Mouse (Mus musculus) testis, adult 2 months (tissue): ENCODE data around the gene Ncapg2. TPM values are rescaled to one million over a fixed set of nuclear protein-coding genes. Genes with fewer than 3 reads are reported as not detected.

Experiments used
- H3K27ac ChIP-seq: fragments of 200-500 bp; 2 replicates; pipeline ENCODE4 v1.5.1; 2012; ENCODE audit warnings: low read depth, low read length; ENCODE audit not compliant: control insufficient read depth, insufficient read depth
- H3K27me3 ChIP-seq: fragments of 200-500 bp; 2 replicates; pipeline ENCODE4 v1.6.1; 2012; ENCODE audit warnings: mild to moderate bottlenecking, low read length, moderate library complexity; ENCODE audit not compliant: control insufficient read depth, insufficient read depth
- H3K36me3 ChIP-seq: fragments of 200-500 bp; 2 replicates; pipeline ENCODE4 v1.6.1; 2012; ENCODE audit warnings: mild to moderate bottlenecking, low read length; ENCODE audit not compliant: control insufficient read depth, insufficient read depth
- H3K4me1 ChIP-seq: fragments of 200-500 bp; 2 replicates; pipeline ENCODE4 v1.6.1; 2012; ENCODE audit warnings: low read length; ENCODE audit not compliant: control insufficient read depth, insufficient read depth
- H3K4me3 ChIP-seq: fragments of 200-500 bp; 2 replicates; pipeline ENCODE4 v1.5.1; 2012; ENCODE audit warnings: low read depth, mild to moderate bottlenecking, low read length, moderate library complexity, mixed read lengths; ENCODE audit not compliant: control insufficient read depth
- CTCF ChIP-seq: fragments of 200-500 bp; IDR thresholded peaks from 2 replicates; pipeline ENCODE4 v1.5.1; 2012; ENCODE audit warnings: low read depth, mild to moderate bottlenecking, inconsistent platforms, low read length, moderate library complexity; ENCODE audit not compliant: control insufficient read depth, insufficient read depth, insufficient replicate concordance
- POLR2A ChIP-seq: fragments of 200-500 bp; IDR thresholded peaks from 2 replicates; pipeline ENCODE4 v1.6.1; 2012; ENCODE audit warnings: low read depth, mild to moderate bottlenecking, inconsistent platforms, low read length, moderate library complexity; ENCODE audit not compliant: control insufficient read depth
- polyA plus RNA-seq: library from polyadenylated mRNA; depleted of rRNA; stranded (reverse); fragments of >200 nt; gene quantifications from 2 replicates; pipeline ENCODE4 v1.2.3, GENCODE M21; 2012; rRNA removed

The Ncapg2 gene
- polyA plus RNA-seq, 1 experiment, result 7.6 TPM

- Histone ChIP-seq H3K36me3 (no peaks in the 10 kb centered on the region), H3K4me3 (peak overlapping the region; percentile 57), H3K27me3 (no peaks in the 10 kb centered on the region), H3K27ac (no peak overlapping the region), H3K4me1 (peaks cover 13% of the 10 kb centered on the region)
- TF ChIP-seq CTCF, result no peak
- no peak for TF ChIP-seq POLR2A
These were observed 81.2 kb downstream of the Ncapg2 start for GRCm38 (mm10) chr12:116486404-116486730.

GRCm38 (mm10) chr12:116488836-116489235 is 83.6 kb downstream of the Ncapg2 start:
- H3K27ac ChIP-seq, result no peak overlapping the region
- TF ChIP-seq CTCF, result no peak
- TF ChIP-seq POLR2A, result no peak
- no peaks in the 10 kb centered on the region for H3K27me3 ChIP-seq
- no peaks in the 10 kb centered on the region for H3K36me3 ChIP-seq
- H3K4me3 ChIP-seq, result no peak overlapping the region
- H3K4me1 ChIP-seq, result peaks cover 13% of the 10 kb centered on the region

DNA sequence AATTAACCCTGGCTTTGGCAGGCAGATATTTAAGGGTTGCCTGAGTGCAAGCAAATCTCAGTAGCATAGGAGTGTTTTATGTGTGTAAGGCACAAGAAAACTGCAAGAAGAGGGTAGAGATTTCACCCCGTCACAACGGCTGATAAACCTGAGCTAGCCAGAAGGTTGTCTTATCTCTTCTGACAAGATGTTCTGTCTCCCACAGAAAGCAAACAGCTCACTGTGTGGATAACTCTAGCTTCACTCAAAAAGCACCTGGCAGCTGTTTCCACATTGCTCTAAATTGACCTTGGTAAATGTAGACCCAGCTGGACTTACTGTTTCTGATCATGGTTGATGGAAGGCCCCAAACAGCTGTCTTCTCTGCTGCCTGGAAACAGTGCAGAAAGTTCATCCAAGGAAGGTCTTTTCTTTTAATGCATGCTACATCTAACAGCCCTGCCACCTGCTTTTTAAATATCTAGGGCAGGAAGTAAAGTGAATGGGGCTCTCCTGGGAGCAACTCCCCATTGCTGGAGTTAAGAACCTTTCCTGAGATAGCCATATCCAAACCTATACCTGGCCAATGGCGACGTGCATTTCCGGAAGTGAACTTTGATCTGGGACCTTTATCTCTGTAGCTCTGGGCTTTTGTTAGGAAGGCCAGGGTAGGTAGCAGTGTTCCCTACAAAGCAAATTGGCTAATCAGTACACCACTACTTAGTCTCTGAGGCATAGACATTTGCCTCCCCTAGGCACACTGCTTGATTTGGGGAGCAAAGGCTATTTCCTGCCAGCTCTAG is 85.6 kb downstream of the Ncapg2 start:
- no peaks in the 10 kb centered on the region for H3K27me3 ChIP-seq
- H3K4me3 ChIP-seq, result no peak overlapping the region
- H3K4me1 ChIP-seq, result peaks cover 8% of the 10 kb centered on the region
- H3K36me3 ChIP-seq, result no peaks in the 10 kb centered on the region
- no peak for TF ChIP-seq POLR2A
- no peak for TF ChIP-seq CTCF
- H3K27ac ChIP-seq, result no peak overlapping the region

GRCm38 (mm10) chr12:116498666-116499065 is 93.5 kb downstream of the Ncapg2 start:
- no peak overlapping the region for H3K27ac ChIP-seq
- H3K4me3 ChIP-seq, result no peak overlapping the region
- no peaks in the 10 kb centered on the region for H3K27me3 ChIP-seq
- no peak for TF ChIP-seq POLR2A
- no peak for TF ChIP-seq CTCF
- H3K4me1 ChIP-seq, result no peaks in the 10 kb centered on the region
- H3K36me3 ChIP-seq, result no peaks in the 10 kb centered on the region

- Histone ChIP-seq H3K4me1 (no peaks in the 10 kb centered on the region), H3K36me3 (no peaks in the 10 kb centered on the region), H3K27me3 (no peaks in the 10 kb centered on the region), H3K27ac (no peak overlapping the region), H3K4me3 (no peak overlapping the region)
- TF ChIP-seq POLR2A, result no peak
- TF ChIP-seq CTCF, result no peak
These were observed 95.5 kb downstream of the Ncapg2 start for GRCm38 (mm10) chr12:116500652-116501051.

GRCm38 (mm10) chr12:116512482-116512881 is 107.3 kb downstream of the Ncapg2 start:
- TF ChIP-seq POLR2A (no peak), CTCF (no peak)
- H3K4me3 ChIP-seq, result no peak overlapping the region
- no peaks in the 10 kb centered on the region for H3K27me3 ChIP-seq
- H3K36me3 ChIP-seq, result no peaks in the 10 kb centered on the region
- H3K4me1 ChIP-seq, result no peaks in the 10 kb centered on the region
- no peak overlapping the region for H3K27ac ChIP-seq

Other genes starting within 250 kb of the Ncapg2 start
- 36.4 and 44.9 TPM in 2 replicates for gene Wdr60, start 142.4 kb upstream of the Ncapg2 start, polyA plus RNA-seq
- not detected in 2 replicates for gene Gm11027, start 130.0 kb upstream of the Ncapg2 start, polyA plus RNA-seq
- gene Esyt2, start 124.2 kb upstream of the Ncapg2 start, polyA plus RNA-seq, result 5.4 and 5.9 TPM in 2 replicates
- gene Ptprn2, start 80.3 kb downstream of the Ncapg2 start, polyA plus RNA-seq, result 0.40 and 1.0 TPM in 2 replicates